Comparison of ENCODE assay signal across 16 mouse cellular contexts in the genomic region with DNA sequence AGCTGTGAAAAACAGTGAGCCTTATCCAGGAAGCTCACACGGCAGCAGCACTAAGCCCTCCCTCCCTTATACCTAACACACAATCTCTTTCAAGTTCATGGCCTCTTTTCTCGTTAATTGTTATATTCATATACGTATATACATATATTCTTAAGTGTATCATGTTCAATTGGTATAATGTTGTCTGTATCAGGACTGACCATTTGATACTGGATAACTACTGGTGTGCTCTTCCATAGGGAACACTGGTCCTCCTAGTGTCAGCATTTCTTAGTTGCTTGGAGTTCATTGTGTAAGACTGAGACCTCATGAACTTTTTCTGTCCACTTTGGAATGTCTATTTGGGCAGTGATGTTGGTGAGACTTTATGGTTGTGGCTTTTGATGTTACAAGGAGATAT.
"Had no signal": no experiment of that assay in that cellular context is flagged by ENCODE, and none has a peak within 500 bp of the region (broad histone marks: within the 10 kb centered on the region; RNA-seq: fewer than 3 reads in every experiment).

No protein-coding gene starts in this region.

- H3K27me3 ChIP-seq: intestine, embryonic 15.5 days; limb, embryonic 12.5 days; midbrain, embryonic 12.5 days; neural tube, embryonic 13.5 days had no signal

- H3K27ac ChIP-seq: intestine, embryonic 15.5 days; limb, embryonic 12.5 days; midbrain, embryonic 12.5 days; neural tube, embryonic 13.5 days had no signal

- H3K4me2 ChIP-seq: intestine, embryonic 15.5 days; limb, embryonic 12.5 days; midbrain, embryonic 12.5 days; neural tube, embryonic 13.5 days had no signal

- DNase-seq: kidney, adult 18-20 months; kidney, postnatal 10 days; kidney, postnatal 4 days; lung, adult 18-20 months; lung, postnatal 4 days; retina, postnatal 1 day; right cerebral cortex, postnatal 4 days; spleen, adult 18-20 months; thymus, adult 18-20 months; thymus, postnatal 14 days had no signal

- H3K4me3 ChIP-seq: intestine, embryonic 15.5 days; limb, embryonic 12.5 days; megakaryocyte, embryonic 14.5 days; midbrain, embryonic 12.5 days; neural tube, embryonic 13.5 days had no signal

- H3K4me1 ChIP-seq: intestine, embryonic 15.5 days; limb, embryonic 12.5 days; midbrain, embryonic 12.5 days; neural tube, embryonic 13.5 days had no signal

- H3K36me3 ChIP-seq: intestine, embryonic 15.5 days; limb, embryonic 12.5 days had no signal

- ATAC-seq: intestine, embryonic 15.5 days; midbrain, embryonic 16.5 days had no signal

- H3K9me3 ChIP-seq: intestine, embryonic 15.5 days; limb, embryonic 12.5 days; megakaryocyte, embryonic 14.5 days; midbrain, embryonic 12.5 days; neural tube, embryonic 13.5 days had no signal

- H3K9ac ChIP-seq: intestine, embryonic 15.5 days; limb, embryonic 12.5 days; midbrain, embryonic 12.5 days; neural tube, embryonic 13.5 days had no signal
